Mouse (Mus musculus) spleen, postnatal 0 days (tissue): Measurements from ENCODE around the gene Rhox2f. TPM values are rescaled to one million over a fixed set of nuclear protein-coding genes. Genes with fewer than 3 reads are reported as not detected.

Experiments used
- polyA plus RNA-seq: library from polyadenylated mRNA; unstranded; fragments of >200 nt; fragmentation: Nextera tagmentation; extraction: Ambion mirVana; gene quantifications from 2 replicates; pipeline ENCODE4 v1.2.1, GENCODE M21; 2015

Rhox2f gene
- not detected in 2 replicates for polyA plus RNA-seq

DNA sequence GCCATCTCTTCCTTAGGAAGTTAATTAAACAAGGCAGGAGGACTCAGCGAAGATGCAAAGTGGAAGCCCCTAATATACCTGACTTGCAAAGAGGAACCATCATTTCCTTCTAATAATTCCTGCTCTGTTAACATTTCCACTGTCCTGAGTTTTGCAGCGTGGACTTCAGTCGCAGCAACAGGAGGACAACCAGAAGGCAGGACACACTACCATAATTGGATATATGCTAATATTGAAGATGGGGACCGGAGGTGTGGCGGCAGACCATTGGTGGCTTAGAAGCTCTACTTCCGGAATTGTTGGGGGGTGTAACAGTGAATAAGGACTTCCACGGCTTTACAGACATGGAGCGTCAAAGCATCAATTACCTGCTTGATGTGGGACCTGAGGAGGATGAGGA, at the start of gene Rhox2f:
Gene Rhox2f, plus strand, starts transcription at position 301 of the 400 bp plus-strand sequence.

GRCm38 (mm10) chrX:37530152-37530551, 41.1 kb upstream of the Rhox2f start, which contains the start of gene Rhox2e:
Rhox2e (plus strand) TSS chrX:37530452.

GRCm38 (mm10) chrX:37541719-37542118, 29.5 kb upstream of the Rhox2f start, which contains the start of gene Rhox3e:
Rhox3e (plus strand) TSS chrX:37542019.

GRCm38 (mm10) chrX:37557112-37557511, 14.1 kb upstream of the Rhox2f start, which contains the start of gene Rhox4e:
Rhox4e (plus strand) TSS chrX:37557412.

GRCm38 (mm10) chrX:37580692-37581091, 9.5 kb downstream of the Rhox2f start, which contains the start of gene Rhox3f:
Rhox3f (plus strand) TSS chrX:37580992.

GRCm38 (mm10) chrX:37607604-37608003, 36.4 kb downstream of the Rhox2f start, which contains the start of gene Rhox4f:
Rhox4f (minus strand) TSS chrX:37607704.

Other genes starting within 250 kb of the Rhox2f start
- gene Rhox3a2, start 191.4 kb upstream of the Rhox2f start, polyA plus RNA-seq, result not detected in 2 replicates
- not detected in 2 replicates for gene Rhox4a2, start 180.6 kb upstream of the Rhox2f start, polyA plus RNA-seq
- gene Rhox2b, start 159.3 kb upstream of the Rhox2f start, polyA plus RNA-seq, result not detected in 2 replicates
- not detected in 2 replicates for gene Rhox4b, start 138.9 kb upstream of the Rhox2f start, polyA plus RNA-seq
- not detected in 2 replicates for gene Rhox2c, start 117.7 kb upstream of the Rhox2f start, polyA plus RNA-seq
- gene Rhox3c, start 112.8 kb upstream of the Rhox2f start, polyA plus RNA-seq, result not detected in 2 replicates
- not detected in 2 replicates for gene Rhox4c, start 91.1 kb upstream of the Rhox2f start, polyA plus RNA-seq
- not detected in 2 replicates for gene Rhox2d, start 78.0 kb upstream of the Rhox2f start, polyA plus RNA-seq
- not detected in 2 replicates for gene Rhox4d, start 57.0 kb upstream of the Rhox2f start, polyA plus RNA-seq
- gene Rhox2e, start 41.0 kb upstream of the Rhox2f start, polyA plus RNA-seq, result not detected in 2 replicates
- not detected in 2 replicates for gene Rhox3e, start 29.4 kb upstream of the Rhox2f start, polyA plus RNA-seq
- gene Rhox4e, start 14.0 kb upstream of the Rhox2f start, polyA plus RNA-seq, result not detected in 2 replicates
- gene Rhox3f, start 9.6 kb downstream of the Rhox2f start, polyA plus RNA-seq, result not detected in 2 replicates
- not detected in 2 replicates for gene Rhox4f, start 36.3 kb downstream of the Rhox2f start, polyA plus RNA-seq
- not detected in 2 replicates for gene Rhox3g, start 57.2 kb downstream of the Rhox2f start, polyA plus RNA-seq
- gene Rhox2g, start 72.1 kb downstream of the Rhox2f start, polyA plus RNA-seq, result not detected in 2 replicates
- gene Rhox4g, start 79.9 kb downstream of the Rhox2f start, polyA plus RNA-seq, result not detected in 2 replicates
- gene Rhox3h, start 97.4 kb downstream of the Rhox2f start, polyA plus RNA-seq, result not detected in 2 replicates
- gene Rhox2h, start 101.9 kb downstream of the Rhox2f start, polyA plus RNA-seq, result not detected in 2 replicates
- gene Rhox5, start 233.4 kb downstream of the Rhox2f start, polyA plus RNA-seq, result 0.20 and 0.65 TPM in 2 replicates